Mouse (Mus musculus) olfactory bulb, adult 2 months (tissue): Measurements from ENCODE around the gene Entpd6.

Source experiments
- CTCF ChIP-seq: fragments of 200-500 bp; IDR thresholded peaks from 2 replicates; pipeline ENCODE4 v1.5.1; 2012; ENCODE audit warnings: low read depth, mild to moderate bottlenecking, low read length, moderate library complexity; ENCODE audit not compliant: insufficient read depth
- POLR2A ChIP-seq: fragments of 200-500 bp; IDR thresholded peaks from 2 replicates; pipeline ENCODE4 v1.6.1; 2012; ENCODE audit warnings: mild to moderate bottlenecking, low read depth, low read length, moderate library complexity; ENCODE audit not compliant: insufficient read depth

GRCm38 (mm10) chr2:150786251-150787180 is 37.7 kb downstream of the Entpd6 start, which contains the start of gene Pygb:
- TF ChIP-seq CTCF (no peak), POLR2A (peak; percentile 89)
